Mouse (Mus musculus) fat pad, adult 2 months (tissue): ENCODE data around the gene Fbxw7.
A peak's percentile ranks its signal among the peaks of the same experiment; 100 is the strongest.

Source experiments
- DNase-seq: peaks from one replicate; pipeline ENCODE4 v3.0.0-alpha.2; 2011; ENCODE audit warnings: low read depth, low spot score; ENCODE audit errors: extremely low read depth

Gene Fbxw7

DNA sequence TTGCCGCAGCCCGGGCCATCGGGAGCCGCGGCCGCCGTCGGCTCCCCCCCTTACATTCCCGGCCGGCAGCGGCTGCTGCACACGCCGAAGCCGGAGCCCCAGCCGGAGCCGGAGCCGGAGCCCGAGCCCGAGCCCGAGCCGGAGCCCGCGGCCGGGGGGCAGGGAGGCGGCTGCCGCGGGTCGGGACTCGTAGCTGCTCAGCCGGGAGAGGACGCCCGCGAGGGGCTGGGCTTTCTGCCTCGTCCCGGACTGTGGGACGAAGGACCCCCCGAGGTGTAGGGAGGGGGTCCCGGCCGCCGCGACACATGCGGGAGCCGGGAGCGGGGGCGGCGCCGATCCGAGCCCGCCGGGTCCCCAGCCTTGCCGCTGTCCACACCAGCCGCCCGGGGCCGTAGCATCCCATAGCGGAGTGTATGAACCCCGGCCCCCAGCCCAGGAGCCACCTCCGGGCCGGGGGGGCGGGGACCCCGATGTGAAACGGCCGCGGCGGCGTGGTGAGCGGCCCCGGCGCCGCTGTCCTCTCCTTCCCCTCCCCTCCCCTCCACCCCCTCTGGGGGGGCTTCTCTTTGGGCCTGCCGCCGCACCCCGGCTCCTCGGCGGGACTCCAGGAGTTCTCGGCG lies at the start of gene Fbxw7:
TSS of gene Fbxw7 (plus strand) at position 507 of the 620 bp plus-strand sequence.
- DNase-seq, result no peak

DNA sequence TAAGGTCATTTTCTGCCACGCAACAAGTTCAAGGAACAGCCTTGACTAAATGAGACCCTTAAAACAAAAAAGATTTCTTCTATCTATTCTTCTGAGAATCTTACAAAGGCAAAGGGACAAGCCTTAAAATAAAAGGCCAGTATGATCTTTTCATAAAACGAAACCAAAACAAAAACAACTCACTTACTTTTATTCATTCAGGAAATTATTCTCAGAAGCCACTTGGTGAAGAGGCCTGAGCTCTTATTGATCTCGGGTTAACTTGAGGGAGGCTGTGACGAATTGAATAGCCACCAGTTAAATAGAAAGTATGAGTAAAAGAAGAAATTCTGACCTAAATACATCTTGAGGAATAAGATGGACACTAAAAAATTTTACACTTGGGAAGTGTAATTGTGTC lies 46.1 kb upstream of the Fbxw7 start:
- no peak for DNase-seq

DNA sequence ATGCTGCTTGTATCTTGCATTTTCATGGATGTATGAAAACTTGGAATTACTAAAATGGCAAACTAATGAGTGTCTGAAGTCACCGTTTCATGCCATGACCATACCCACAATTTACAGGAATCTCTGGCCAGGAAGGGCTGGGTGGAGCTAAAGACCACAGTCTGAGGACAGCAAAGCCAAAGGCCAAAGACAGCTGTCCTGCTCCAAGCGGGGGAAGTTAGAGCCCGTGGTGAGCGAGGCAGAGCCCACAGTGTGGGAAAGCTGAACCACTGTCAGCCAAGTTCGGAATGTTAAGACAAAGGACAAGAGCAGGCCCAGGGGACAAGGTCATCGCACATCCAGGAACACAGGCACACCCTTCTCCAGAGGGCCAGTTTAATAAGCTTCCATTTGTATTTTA lies 45.7 kb upstream of the Fbxw7 start:
- no peak for DNase-seq

DNA sequence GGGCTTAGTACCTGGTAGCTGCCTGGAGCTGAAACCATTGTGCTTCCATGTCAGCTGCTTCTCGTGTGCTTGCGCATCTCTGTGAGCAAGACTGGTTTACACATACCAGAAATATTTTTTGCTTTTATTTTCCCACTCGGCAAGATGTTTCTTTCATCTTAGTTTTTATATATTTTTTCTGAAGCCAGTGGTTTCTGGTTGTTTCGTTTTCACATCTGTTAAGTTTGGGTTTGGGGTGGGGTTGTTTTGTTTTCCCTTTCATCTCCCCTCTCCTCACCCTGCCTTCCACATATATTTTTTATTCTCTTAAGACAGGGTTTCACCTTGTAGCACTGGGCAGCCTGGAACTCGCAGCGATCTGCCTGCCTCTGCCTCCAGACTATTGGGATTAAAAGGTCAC lies 44.5 kb upstream of the Fbxw7 start:
- no peak for DNase-seq

DNA sequence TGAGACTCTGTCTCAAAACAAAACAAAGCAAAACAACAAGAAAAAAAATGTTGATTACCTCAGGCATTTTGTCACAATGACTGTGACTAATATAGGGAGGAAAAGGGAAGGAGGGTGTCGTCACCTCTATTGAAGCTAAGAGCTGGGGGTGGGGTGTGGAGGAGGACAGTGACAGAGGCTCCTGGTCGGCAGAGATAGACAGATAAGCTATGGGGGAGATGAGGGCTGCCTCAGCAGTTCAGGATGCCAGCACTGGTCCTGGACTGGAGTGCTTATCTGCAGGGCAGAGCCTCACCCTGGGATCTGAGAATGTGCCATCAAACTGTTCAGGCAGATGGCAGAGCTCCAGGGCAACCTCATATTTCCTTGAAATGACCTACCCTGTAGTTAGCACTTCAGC lies 43.1 kb upstream of the Fbxw7 start:
- no peak for DNase-seq

DNA sequence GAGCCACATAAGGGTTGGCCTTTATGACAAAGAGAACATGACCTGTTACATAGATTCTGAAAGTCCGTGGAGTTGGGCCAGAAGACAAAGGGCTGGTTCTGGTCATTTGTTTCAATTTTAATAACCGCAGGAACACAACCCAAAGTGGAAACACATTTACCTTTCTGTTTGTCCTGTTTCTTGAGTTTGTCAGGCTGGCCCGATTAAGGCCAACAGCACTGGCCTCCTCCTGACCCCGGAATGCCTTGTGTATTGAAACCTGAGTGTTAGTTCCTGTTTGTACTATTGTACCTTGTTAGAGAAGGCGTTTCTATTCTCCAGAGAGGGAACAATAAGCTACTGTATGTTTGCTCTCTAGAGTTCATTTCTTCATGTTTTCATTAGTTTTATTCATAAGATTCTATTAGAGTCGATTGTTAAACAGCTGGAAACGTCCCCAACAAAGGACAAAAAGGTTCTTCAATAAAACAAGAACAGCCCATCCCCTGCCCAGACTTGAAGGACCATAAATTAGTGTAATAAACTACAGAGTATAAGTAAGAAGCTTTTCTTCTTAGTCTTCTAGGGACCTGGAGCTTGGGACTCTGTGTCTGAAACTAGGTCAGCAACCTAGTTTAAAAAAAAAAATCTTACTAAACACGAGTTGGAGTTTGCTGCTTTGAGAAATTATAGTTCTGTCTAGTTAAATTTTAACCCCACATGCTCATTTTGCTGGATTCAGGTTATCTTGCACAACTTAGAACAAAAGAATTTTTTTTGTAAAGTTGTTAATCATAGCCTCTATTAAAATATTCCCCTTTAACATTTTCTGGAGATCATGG lies 40.6 kb upstream of the Fbxw7 start:
- DNase-seq, result no peak

DNA sequence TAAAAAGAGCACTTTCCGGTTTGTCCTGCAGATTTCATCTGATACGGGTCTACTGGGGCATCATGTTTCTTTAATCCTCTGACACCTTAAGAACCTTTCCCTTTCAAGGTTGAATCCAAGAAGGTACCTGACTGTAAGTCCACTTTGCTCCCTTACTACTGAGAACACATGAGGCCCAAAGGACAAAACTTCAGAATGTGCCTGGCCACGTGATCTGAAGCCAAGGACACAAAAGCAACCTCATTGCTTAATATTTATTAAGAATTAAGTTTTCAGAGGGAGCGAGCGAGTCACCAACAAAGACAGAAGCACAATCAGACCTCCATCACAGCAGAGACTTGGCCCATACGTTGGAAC lies 40.0 kb upstream of the Fbxw7 start:
- DNase-seq, result no peak

DNA sequence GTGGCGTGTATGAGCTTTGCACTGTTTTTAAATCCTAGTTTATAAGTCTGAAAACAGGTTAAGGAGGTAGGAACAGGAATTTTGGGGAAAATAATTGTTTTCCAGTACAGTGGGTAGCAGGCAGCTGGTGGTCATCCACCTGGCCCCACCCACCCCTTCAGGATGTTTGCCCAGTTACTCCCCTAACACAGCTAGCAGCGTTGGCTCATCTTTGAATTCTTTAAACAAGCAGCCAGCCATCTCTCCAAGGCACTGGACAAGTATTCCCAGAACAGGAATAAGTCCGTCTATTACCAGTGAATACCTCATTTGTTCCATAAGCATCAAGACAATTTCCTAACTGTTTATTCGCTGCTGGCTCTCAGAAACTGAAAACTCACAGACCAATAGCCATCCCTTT lies 39.5 kb upstream of the Fbxw7 start:
- DNase-seq, result no peak

DNA sequence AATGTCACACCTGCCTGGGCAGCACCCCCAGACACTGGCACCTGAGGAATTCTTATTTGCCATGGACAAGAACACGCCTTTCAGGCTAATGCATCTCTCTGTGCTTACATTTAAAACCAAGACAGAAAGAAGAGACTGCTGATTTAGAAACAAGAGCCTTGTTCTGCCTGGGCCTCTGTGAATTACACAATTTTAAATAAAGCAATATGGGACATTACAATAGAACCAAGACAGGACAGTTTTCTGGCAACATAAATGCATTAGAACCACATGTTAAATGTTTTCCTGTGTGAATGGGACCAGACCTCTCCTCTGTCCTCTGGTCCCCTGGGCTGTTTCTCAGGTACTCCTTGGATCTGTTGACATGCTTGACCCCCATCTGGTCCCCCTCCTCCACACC lies 39.0 kb upstream of the Fbxw7 start:
- no peak for DNase-seq

DNA sequence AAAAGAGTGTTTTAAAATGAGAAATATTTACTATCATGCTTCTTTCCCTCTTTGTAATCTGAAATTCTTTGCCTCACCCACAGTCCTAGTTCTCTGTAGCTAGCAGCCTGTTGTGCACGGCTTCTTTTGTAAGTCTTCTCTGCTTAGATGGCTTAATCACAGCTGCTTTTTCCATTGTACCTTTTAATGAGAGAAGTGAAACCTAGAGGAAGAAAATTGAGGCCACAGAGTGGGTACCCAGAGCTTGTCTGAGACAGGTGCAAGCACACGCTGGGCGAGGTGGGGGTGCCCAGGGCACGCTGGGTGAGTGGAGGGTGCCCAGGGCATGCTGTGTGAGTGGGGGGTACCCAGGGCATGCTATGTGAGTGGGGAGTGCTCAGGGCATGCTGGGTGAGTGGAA lies 27.2 kb upstream of the Fbxw7 start:
- no peak for DNase-seq

DNA sequence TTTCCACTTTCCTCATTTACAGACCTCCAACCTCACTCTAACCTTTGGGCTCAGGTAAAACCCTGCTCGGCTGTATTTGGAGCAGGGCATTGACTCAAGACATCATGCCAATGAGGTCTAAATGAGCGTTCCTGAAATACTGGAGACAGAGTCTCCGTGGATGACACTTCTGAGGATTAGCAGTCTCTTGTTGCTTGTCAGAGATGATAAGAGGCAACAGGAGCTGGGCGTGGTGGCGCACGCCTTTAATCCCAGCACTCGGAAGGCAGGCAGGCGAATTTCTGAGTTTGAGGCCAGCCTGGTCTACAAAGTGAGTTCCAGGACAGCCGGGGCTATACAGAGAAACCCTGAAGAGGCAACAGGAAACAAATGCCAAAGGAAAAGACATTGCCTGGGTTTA lies 11.0 kb upstream of the Fbxw7 start:
- no peak for DNase-seq

DNA sequence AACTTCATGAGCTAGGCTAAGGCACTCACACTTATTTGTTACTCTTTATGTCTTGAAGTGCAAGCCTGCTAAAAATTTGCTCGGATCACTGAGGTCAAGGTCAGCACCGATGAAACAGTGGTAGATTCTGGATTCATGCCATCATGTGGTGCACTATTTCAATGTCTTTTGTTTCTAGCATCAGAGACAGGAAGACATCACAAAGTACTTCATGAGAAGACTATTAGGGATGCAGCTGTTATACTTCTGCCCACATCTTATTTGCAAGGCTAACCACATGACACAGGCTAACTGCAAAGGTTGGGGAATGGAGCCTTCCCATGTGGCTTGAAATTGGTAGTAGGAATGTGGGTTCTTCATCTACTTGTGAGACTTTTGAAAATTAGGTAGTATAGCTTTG lies 8.9 kb upstream of the Fbxw7 start:
- no peak for DNase-seq

DNA sequence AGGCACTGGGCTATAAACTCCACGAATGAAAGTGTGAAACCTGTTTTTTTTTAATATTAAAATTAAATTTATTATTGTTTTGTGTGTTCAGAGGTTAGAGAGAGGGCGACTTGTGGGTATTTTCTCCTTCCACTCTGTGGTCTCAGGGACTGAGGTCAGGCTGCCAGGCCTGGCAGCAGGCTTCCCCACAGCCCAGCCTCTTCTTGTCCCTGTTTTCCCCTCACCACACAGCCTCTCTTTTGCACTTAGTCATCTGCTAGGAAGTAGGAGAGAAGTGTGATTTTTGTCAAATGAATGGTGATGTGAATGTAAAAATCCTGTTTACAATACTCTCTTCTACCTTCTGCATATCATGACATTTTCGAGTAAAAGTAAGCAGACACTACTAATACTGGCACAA lies 7.2 kb upstream of the Fbxw7 start:
- no peak for DNase-seq

DNA sequence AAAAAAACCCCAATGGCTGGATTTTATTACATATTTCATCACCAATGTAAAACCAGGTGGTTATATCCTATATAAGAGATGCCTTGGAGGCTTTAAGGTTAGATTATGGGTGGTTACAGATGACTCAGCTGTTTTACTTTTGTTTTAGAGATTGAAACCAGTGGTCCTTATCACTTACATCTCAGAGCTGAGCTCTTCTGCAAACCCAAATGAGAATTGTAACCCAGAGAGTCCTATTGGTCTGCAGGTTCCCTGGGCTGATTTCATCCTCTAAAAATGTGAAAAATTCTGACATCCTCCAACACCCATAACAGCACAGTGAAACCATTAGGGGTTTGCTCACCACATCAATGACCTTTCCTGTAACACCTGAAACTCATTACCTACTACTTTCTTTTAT lies 6.2 kb upstream of the Fbxw7 start:
- no peak for DNase-seq

DNA sequence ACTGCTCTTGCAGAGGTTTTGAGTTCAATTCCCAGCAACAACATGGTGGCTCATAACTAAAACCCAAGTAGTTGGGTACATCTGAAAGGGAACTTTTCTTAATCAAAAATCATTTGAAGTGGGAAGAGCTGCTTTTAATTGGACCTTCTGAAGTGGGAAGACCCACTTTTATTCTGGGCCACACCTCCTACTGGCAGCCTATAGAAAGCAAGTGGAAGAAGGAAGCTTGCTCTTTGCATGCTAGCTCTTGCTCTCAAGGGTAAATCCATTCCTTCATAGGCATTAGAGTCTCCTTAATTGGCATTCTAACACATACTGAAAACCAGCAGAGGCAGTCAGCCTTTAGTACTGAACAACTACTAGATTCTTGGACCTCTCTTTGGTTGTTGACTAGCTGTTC lies 4.3 kb upstream of the Fbxw7 start:
- no peak for DNase-seq

DNA sequence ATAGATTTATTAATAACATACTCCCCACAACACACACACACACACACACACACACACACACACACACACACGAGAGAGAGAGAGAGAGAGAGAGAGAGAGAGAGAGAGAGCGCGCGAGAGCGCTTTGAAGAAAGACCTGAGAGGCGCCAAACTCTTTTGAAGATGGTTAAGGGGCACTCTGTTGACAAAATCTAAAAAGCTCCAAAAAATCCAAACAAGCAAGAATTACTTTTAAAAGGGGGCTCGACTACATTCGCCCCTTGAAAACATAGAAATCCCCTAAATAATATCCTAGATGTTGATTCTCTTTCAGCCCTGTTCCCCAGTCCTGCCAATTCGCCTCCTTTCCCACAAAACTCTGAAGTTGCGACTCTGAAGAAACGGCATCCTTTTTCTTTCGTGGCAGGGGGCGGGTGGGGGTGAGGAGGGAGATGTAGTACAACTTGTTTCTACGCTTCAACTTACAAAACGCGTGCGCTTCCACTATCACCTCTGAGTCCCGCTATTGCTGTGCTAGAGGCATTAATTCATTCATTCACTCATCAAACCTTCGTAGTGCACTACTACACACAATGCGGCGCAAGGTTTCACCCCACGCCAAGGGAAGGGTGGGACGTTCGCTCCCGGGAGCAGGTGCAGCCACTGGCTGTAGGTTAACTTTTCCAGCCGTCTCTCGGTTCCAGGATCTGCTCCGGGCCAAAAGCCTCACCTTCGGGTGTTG lies 1.5 kb upstream of the Fbxw7 start:
- no peak for DNase-seq

DNA sequence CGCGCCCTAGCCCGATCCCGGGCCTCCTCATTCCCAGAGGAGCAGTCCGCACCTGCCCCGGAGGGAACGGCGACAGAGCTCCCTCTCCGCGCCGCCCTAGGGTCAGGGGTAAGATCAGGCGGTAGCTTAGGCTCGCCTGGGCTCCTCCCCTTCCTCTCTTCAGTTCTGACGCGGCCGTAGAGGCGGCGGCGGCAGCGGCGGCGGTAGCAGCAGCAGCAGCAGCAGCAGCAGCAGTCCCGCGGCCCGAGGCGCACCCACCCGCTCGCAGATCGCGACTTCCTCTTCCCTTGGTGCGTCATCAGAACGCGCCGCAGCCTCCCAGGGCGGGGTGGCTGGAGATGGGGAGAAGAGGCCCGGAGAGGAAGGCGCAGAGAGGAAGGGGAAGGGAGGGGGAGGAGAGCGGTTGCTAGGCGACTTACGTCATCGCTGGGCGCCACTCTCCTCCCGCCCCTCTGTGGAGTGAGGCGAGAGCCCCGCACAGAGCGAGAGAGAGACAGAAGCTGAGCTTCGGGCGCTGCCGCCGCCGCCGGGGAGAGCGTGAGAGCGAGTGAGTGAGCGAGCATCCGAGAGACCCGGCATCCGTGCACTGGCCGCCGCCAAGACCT lies 809 bp upstream of the Fbxw7 start:
- DNase-seq, result peak; percentile 73

DNA sequence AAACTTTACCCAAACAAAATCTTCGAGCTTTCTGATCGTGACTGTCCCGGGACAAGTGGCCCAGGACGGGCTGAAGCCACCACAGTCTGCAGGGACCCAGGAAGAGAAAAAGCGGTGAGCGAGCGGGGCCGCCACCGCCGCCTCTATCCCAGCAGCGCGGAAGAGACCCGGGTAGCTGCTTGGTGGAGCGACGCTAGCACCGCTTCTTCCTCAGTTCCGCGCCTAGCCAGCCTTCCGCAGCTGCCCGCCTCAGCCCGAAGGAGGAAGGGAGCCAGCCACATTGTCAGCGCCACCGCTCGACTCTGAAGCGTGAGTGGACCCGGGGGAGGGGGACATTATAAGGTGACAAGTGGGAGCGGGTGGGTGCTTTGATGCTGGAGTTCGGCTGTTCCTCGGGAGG lies 393 bp downstream of the Fbxw7 start:
- DNase-seq, result no peak

DNA sequence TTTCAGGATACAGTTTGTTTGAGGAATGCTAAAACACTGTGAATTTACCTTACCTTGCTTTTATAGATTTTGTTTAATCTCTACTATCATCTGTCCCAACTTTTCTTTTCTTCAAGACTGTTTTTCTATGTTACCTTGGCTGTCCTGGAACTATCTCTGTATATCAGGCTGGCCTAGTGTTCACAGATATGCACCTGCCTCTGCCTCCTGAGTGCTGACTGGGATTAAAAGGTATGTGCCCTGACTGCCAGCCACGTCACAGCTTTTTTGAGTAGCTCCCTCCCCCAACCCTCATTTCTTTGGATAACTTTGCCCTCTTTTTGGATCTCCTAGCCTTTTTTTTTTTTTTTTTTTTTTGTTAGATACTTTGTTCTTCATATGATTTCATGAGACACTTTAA lies 1.9 kb downstream of the Fbxw7 start:
- no peak for DNase-seq

DNA sequence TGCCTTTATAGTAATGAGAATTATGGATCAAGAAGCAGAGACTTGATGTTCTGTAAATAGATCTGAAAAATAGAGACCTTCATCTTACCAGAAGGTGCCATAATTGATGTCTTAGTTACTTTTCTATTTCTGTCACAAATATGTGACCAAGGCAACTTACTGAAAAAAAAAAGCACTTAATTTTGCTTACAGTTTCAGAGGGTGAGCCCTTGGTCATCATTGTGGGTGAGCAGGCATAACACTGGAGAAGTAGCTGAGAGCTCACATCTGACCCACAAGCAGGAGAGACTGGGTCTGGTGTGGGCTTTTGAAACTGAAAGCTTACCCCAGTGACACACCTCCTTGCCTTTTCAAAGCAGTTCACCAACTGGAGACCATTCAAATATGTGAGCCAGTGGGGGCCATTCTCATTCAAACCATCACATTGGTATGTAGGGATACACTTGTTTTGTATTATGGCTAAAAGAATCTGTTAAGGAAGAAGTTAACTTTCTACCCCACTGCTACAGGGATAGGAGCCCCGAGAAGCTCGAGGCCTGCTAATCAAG lies 5.7 kb downstream of the Fbxw7 start:
- DNase-seq, result no peak

DNA sequence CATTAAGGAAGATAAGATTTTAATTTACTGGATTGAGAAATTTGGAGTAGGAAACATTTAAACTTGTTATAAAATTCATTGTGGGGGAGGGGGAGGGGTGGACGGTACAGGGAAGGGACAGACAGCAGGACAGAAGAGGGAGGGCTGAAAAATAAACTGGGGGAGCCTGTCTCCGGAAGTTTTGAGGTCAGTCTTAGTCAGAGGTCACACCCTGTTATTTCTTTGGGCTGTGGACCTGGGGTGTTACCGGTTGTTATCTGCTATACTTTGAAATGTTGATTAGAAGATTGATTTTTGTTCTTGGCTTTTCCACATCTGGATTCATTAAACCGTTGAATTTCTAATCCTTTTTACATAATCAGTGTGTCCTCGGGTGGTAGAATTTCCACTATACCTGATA lies 10.9 kb downstream of the Fbxw7 start:
- no peak for DNase-seq

DNA sequence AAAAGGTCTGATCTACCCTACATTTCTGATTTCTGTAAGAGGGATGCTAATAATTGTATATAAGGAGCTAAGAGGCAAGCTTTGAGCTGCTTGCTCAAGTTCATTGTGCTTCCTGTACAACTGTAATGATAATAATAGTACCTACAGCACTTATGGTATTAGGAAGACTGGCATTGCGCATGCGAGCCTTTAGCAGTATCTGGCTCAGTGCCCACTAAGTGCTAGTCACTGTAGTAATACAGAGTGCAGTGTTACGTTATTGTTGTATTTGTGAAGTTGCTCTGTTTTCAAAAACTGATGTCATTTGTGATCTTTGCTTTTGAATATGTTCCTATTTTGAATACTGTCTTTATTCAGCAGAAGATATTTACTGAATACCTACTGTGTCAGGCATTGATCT lies 11.3 kb downstream of the Fbxw7 start:
- no peak for DNase-seq
